Mouse (Mus musculus): Measurements from ENCODE around the gene Med29. TPM values are rescaled to one million over a fixed set of nuclear protein-coding genes. Genes with fewer than 3 reads are reported as not detected.
A peak's percentile ranks its signal among the peaks of the same experiment; 100 is the strongest.
"Not testable (repeated sequence)": the region's sequence is repeated elsewhere in the genome, so short reads cannot be mapped to it uniquely, and the experiment has no call there.

Med29 gene
- total RNA-seq, 2 experiments from 2014 or later: 21.1 to 36.8 TPM

- no peak for ATAC-seq (replicated peaks; ENCODE audit: poor library complexity)
These were observed 6.3 kb upstream of the Med29 start for GRCm38 (mm10) chr7:28398696-28399340.

- ATAC-seq (replicated peaks; ENCODE audit: poor library complexity): 0 out of 2 replicates have a peak, but pooled peaks have one; percentile 35
These were observed 5.5 kb upstream of the Med29 start for GRCm38 (mm10) chr7:28398000-28398399.

DNA sequence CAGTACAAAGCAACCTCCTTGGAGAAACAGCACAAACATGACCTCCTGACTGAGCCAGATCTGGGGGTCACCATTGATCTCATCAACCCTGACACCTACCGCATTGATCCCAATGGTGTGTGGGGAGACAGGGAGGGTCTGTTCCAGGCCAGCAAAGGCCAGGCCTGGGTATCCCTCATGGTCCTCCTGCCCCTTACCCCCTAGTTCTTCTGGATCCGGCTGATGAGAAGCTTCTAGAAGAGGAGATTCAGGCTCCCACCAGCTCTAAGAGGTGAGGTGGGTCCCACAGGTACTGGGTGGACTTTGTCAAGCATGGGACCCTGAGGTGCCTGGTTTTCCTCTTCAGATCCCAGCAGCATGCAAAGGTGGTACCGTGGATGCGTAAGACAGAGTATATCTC lies 2.9 kb upstream of the Med29 start:
- no peak for ATAC-seq (replicated peaks; ENCODE audit: poor library complexity)

DNA sequence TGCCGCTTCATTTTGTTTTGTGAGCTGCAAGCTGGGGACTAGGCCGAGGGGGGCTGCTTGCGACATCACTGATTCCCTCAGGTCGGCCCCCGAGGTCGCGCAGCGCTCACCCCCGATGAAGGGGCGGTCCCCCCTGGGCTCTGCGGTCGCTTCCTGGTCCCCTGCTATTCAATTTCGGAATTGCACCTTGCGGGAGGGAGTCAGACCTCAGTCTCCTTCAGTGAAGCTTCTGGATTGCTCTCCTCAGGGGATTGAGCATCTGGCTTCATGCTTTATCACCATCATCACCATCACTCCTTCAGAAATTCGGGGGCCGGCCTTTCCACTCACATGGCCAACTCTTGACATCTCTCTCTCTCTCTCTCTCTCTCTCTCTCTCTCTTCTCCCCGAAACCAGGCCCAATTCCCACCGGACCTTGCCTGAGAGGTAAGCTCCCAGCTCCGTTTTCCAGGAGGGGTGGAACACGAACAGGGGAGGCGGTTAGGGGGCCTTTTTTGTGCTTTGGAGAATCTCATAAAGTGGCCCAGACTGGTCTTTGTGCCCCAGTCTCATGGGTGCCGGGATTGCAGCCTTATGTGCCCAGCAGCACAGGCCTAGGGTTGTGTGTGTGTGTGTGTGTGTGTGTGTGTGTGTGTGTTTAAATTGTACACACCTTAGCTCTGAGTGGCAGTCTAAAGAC lies 904 bp upstream of the Med29 start:
- peak; percentile 15 for ATAC-seq (replicated peaks; ENCODE audit: poor library complexity)

GRCm38 (mm10) chr7:28390331-28390730 lies 2.2 kb downstream of the Med29 start:
- no peak for ATAC-seq (replicated peaks; ENCODE audit: poor library complexity)

GRCm38 (mm10) chr7:28387384-28387783 lies 5.1 kb downstream of the Med29 start:
- ATAC-seq (replicated peaks; ENCODE audit: poor library complexity): not testable (repeated sequence)

- ATAC-seq (replicated peaks; ENCODE audit: poor library complexity): not testable (repeated sequence)
These were observed 5.6 kb downstream of the Med29 start for GRCm38 (mm10) chr7:28386877-28387276.

DNA sequence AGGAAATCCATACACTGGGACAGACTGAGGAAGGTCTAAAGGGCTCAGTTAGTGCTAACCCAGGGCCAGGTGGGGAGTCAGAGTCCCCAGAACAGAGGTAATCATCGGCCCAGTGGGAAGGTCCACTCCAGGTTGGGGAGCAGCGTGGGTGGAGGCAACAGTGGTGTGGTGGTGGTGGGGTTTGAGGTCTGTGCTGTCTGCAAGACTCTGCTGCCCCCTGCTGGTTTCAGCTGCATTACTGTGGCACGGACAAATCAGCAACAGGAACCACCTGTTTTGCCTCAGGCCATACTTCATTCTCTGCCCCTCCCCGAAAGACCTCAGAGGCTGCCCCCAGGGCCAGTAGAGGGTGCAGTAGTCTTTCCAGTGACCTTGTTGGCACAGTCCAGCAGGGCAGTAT lies 6.0 kb downstream of the Med29 start:
- ATAC-seq (replicated peaks; ENCODE audit: poor library complexity): peak; percentile 60

- peak; percentile 30 for ATAC-seq (replicated peaks; ENCODE audit: poor library complexity)
These were observed 6.5 kb downstream of the Med29 start for GRCm38 (mm10) chr7:28386007-28386406.

GRCm38 (mm10) chr7:28385196-28385595 lies 7.3 kb downstream of the Med29 start:
- ATAC-seq (replicated peaks; ENCODE audit: poor library complexity): no peak

- no peak for ATAC-seq (replicated peaks; ENCODE audit: poor library complexity)
These were observed 8.3 kb downstream of the Med29 start for GRCm38 (mm10) chr7:28384162-28384561.

- no peak for ATAC-seq (replicated peaks; ENCODE audit: poor library complexity)
These were observed 8.9 kb downstream of the Med29 start for GRCm38 (mm10) chr7:28383606-28384005.

- peak; percentile 38 for ATAC-seq (replicated peaks; ENCODE audit: poor library complexity)
These were observed 9.5 kb downstream of the Med29 start for GRCm38 (mm10) chr7:28382981-28383396.

GRCm38 (mm10) chr7:28382347-28382951 lies 10.1 kb downstream of the Med29 start:
- ATAC-seq (replicated peaks; ENCODE audit: poor library complexity): peak; percentile 0

- ATAC-seq (replicated peaks; ENCODE audit: poor library complexity): peak; percentile 7
These were observed 10.6 kb downstream of the Med29 start for GRCm38 (mm10) chr7:28381938-28382337.

GRCm38 (mm10) chr7:28381017-28381790 lies 11.3 kb downstream of the Med29 start:
- peak; percentile 28 for ATAC-seq (replicated peaks; ENCODE audit: poor library complexity)

DNA sequence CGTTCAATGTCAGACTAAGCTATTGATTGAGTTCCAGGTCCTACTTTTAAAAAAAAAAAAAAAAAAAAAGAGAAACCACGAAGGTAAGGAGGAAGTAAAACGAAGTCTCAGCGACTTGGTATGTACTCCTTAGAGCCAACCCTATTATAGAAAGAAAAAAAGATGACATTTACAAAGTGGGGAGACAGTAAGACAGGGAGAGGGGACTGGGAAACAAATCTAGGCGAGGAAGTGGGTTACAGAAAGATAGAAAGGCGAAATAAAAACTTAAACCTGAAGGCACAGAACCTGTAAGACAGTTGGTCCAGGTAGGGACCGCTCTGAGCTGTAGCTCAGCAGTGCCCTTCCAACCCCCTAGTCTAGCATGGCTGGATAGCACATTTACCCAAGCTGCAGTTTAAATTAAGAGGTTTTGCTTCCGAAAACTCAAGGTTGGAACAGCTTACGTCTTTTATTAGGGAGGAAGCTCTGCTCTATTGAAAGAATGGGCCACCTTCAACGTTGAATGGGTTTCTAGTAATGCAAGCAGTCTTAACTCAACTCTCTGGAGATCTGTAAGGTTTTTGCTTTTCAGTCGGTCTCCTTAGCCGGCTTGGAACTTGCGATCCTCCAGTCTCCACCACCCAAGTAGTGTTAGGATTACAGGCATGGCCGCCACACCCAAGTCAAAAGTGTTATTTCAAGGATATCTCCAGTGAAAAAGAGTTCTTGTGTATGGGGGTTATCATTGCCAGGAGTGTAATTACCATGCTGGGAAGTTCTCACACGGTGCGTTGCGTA lies 12.1 kb downstream of the Med29 start, which contains the start of gene Zfp36:
TSS of gene Zfp36 (minus strand) at position 17 of the 780 bp plus-strand sequence.
- no peak for ATAC-seq (replicated peaks; ENCODE audit: poor library complexity)

GRCm38 (mm10) chr7:28378769-28379651 lies 13.5 kb downstream of the Med29 start:
- peak; percentile 30 for ATAC-seq (replicated peaks; ENCODE audit: poor library complexity)

DNA sequence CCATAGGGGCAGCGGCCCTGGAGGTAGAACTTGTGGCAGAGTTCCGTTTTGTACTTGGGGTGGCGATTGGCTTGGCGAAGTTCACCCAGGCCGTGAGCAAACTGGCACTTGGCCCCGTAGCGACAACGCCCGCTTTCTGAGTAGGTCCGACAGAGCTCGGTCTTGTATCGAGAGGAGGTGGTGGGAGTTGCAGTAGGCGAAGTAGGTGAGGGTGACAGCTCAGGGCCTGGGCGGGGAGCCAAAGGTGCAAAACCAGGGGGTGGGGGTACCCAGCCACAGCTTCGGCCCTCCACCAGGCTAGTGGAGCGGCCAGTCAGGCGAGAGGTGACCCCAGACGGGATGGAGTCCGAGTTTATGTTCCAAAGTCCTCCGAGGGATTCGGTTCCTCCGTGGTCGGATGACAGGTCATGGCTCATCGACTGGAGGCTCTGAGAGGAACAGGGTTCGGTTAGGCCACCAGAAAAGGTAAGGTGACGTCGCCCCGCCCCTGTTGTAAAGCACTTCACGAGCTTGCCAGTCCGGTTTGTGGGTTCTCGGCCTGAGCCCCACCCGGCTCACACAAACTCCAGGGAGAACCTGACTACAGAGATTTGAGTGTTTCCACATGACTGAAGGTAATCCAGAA lies 14.3 kb downstream of the Med29 start:
- no peak for ATAC-seq (replicated peaks; ENCODE audit: poor library complexity)

All from megakaryocyte progenitor cell, adult 5-6 weeks (primary cell).